Mouse (Mus musculus): ENCODE measurements around the gene Tjp1.

DNA sequence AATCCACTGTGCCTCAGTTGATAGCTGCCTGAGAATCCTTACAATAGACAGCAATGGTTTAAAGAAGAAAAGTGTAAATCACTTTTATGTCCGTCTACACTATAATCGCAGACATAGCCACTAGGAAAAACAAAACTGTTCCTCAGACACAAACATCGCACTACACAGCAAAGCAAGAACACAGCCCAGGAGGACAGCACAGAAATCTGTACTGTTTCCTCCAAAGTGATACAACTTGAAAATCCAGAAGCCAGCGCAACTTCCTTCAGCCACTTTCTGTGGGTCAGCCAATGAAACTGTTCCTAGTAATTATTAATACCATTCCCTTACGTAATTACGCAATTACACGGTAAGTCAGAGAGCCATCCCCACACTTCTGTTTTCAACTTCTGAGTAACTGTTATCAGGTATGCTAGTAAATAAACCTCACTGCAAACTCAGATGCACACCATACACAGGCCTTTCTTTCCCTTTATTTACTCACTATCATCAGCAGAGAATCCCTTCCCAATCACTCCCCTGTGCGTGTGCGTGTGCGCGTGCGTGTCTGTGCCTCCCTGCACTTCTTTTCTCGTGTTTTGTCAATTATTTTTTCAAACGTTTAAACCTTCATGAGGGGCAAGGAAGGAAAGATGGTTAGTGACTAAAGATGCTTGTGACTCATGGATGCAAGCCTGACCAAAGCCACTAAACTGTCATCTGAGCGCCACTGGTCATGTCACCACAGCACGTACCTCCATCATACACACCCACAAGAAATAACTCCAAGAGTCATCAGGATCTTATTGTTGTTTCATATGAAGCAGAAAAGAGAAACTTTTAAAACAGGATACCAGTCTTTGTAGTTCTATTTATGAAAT lies 160.0 kb downstream of the Tjp1 start:
- TF ChIP-seq CTCF (IDR thresholded peaks at IDR 0.05; ENCODE audit: low read depth, low read length) (no peak), POLR2A (IDR thresholded peaks at IDR 0.05; ENCODE audit: extremely low read depth, insufficient read depth, low read length) (no peak)

Measured in liver, adult 2 months (tissue).